Mouse (Mus musculus): ENCODE data around the gene Pigt. TPM values are rescaled to one million over a fixed set of nuclear protein-coding genes. Genes with fewer than 3 reads are reported as not detected.

The Pigt gene
- polyA plus RNA-seq, 1 experiment, result 73.6 TPM

- TF ChIP-seq CTCF (IDR thresholded peaks at IDR 0.05; ENCODE audit: extremely low read depth, insufficient read depth, low read length) (no peak), POLR2A (IDR thresholded peaks at IDR 0.05; ENCODE audit: extremely low read depth, insufficient read depth, low read length) (peak; percentile 48)
- H3K27ac ChIP-seq (ENCODE audit: insufficient read depth, low read length), result peak overlapping the region; percentile 38; the same call in 1 of the 2 replicates
- H3K4me1 ChIP-seq (ENCODE audit: control insufficient read depth, insufficient read depth, low read length), result no peaks in the 10 kb centered on the region
- H3K4me3 ChIP-seq (ENCODE audit: insufficient read depth, low read length), result no peak overlapping the region
These were observed 52.9 kb downstream of the Pigt start for GRCm38 (mm10) chr2:164549963-164550894.

GRCm38 (mm10) chr2:164550895-164551269 lies 53.6 kb downstream of the Pigt start:
- no peak for TF ChIP-seq POLR2A (IDR thresholded peaks at IDR 0.05; ENCODE audit: extremely low read depth, insufficient read depth, low read length)
- TF ChIP-seq CTCF (IDR thresholded peaks at IDR 0.05; ENCODE audit: extremely low read depth, insufficient read depth, low read length), result no peak
- no peak overlapping the region for H3K27ac ChIP-seq (ENCODE audit: insufficient read depth, low read length)
- H3K4me1 ChIP-seq (ENCODE audit: control insufficient read depth, insufficient read depth, low read length), result no peaks in the 10 kb centered on the region
- H3K4me3 ChIP-seq (ENCODE audit: insufficient read depth, low read length), result no peak overlapping the region

- TF ChIP-seq POLR2A (IDR thresholded peaks at IDR 0.05; ENCODE audit: extremely low read depth, insufficient read depth, low read length), result no peak
- TF ChIP-seq CTCF (IDR thresholded peaks at IDR 0.05; ENCODE audit: extremely low read depth, insufficient read depth, low read length), result no peak
- Histone ChIP-seq H3K27ac (ENCODE audit: insufficient read depth, low read length) (no peak overlapping the region), H3K4me1 (ENCODE audit: control insufficient read depth, insufficient read depth, low read length) (no peaks in the 10 kb centered on the region), H3K4me3 (ENCODE audit: insufficient read depth, low read length) (no peak overlapping the region)
These were observed 54.2 kb downstream of the Pigt start for GRCm38 (mm10) chr2:164551502-164551901.

Other genes with a start within 250 kb of the Pigt start
- not detected in 2 replicates for gene Svs3b, start 240.9 kb upstream of the Pigt start, polyA plus RNA-seq (2012; rRNA removed)
- gene Svs4, start 219.1 kb upstream of the Pigt start, polyA plus RNA-seq (2012; rRNA removed), result not detected in 2 replicates
- not detected in 2 replicates for gene Svs3a, start 208.3 kb upstream of the Pigt start, polyA plus RNA-seq (2012; rRNA removed)
- not detected in 2 replicates for gene Svs6, start 180.8 kb upstream of the Pigt start, polyA plus RNA-seq (2012; rRNA removed)
- gene Svs5, start 164.8 kb upstream of the Pigt start, polyA plus RNA-seq (2012; rRNA removed), result not detected in 2 replicates
- gene Slpi, start 108.4 kb upstream of the Pigt start, polyA plus RNA-seq (2012; rRNA removed), result 0.33 and 1.5 TPM in 2 replicates
- gene Rbpjl, start 94.4 kb upstream of the Pigt start, polyA plus RNA-seq (2012; rRNA removed), result 1.1 and 1.3 TPM in 2 replicates
- gene Matn4, start 92.4 kb upstream of the Pigt start, polyA plus RNA-seq (2012; rRNA removed), result 16.2 and 17.4 TPM in 2 replicates
- 47.1 and 50.7 TPM in 2 replicates for gene Sdc4, start 53.6 kb upstream of the Pigt start, polyA plus RNA-seq (2012; rRNA removed)
- gene Sys1, start 40.6 kb upstream of the Pigt start, polyA plus RNA-seq (2012; rRNA removed), result 58.1 and 64.5 TPM in 2 replicates
- gene Gm20458, start 36.6 kb upstream of the Pigt start, polyA plus RNA-seq (2012; rRNA removed), result 7.4 and 9.5 TPM in 2 replicates
- not detected in 2 replicates for gene Trp53tg5, start 23.8 kb upstream of the Pigt start, polyA plus RNA-seq (2012; rRNA removed)
- 250 and 313 TPM in 2 replicates for gene Dbndd2, start 11.4 kb upstream of the Pigt start, polyA plus RNA-seq (2012; rRNA removed)
- 0.49 and 1.3 TPM in 2 replicates for gene Wfdc2, start 64.9 kb downstream of the Pigt start, polyA plus RNA-seq (2012; rRNA removed)
- gene Spint3, start 75.9 kb downstream of the Pigt start, polyA plus RNA-seq (2012; rRNA removed), result not detected in 2 replicates
- not detected in 2 replicates for gene Wfdc6a, start 87.9 kb downstream of the Pigt start, polyA plus RNA-seq (2012; rRNA removed)
- not detected in 2 replicates for gene Eppin, start 96.1 kb downstream of the Pigt start, polyA plus RNA-seq (2012; rRNA removed)
- gene Wfdc6b, start 116.0 kb downstream of the Pigt start, polyA plus RNA-seq (2012; rRNA removed), result not detected in 2 replicates
- not detected in 2 replicates for gene Wfdc8, start 116.1 kb downstream of the Pigt start, polyA plus RNA-seq (2012; rRNA removed)
- not detected in 2 replicates for gene Wfdc16, start 141.3 kb downstream of the Pigt start, polyA plus RNA-seq (2012; rRNA removed)
- gene Wfdc10, start 158.5 kb downstream of the Pigt start, polyA plus RNA-seq (2012; rRNA removed), result not detected in 2 replicates
- not detected in 2 replicates for gene Wfdc9, start 159.1 kb downstream of the Pigt start, polyA plus RNA-seq (2012; rRNA removed)
- not detected in 2 replicates for gene Wfdc11, start 176.6 kb downstream of the Pigt start, polyA plus RNA-seq (2012; rRNA removed)
- gene Wfdc13, start 187.6 kb downstream of the Pigt start, polyA plus RNA-seq (2012; rRNA removed), result not detected in 2 replicates
- gene Spint4, start 201.0 kb downstream of the Pigt start, polyA plus RNA-seq (2012; rRNA removed), result not detected in 2 replicates
- gene Spint5, start 217.8 kb downstream of the Pigt start, polyA plus RNA-seq (2012; rRNA removed), result not detected in 2 replicates
- 2.4 and 2.6 TPM in 2 replicates for gene Wfdc3, start 248.4 kb downstream of the Pigt start, polyA plus RNA-seq (2012; rRNA removed)
- gene Dnttip1, start 248.5 kb downstream of the Pigt start, polyA plus RNA-seq (2012; rRNA removed), result 35.5 and 36.4 TPM in 2 replicates

Data from cortical plate, adult 2 months (tissue).